Mouse (Mus musculus): Measurements from ENCODE around the gene Ube2o.

- TF ChIP-seq GATA1 (IDR thresholded peaks at IDR 0.05; ENCODE audit: low read length) = no peak
- TF ChIP-seq TAL1 (IDR thresholded peaks at IDR 0.05; ENCODE audit: low read length) = no peak
Measured at GRCm38 (mm10) chr11:116531371-116532191, 49.7 kb downstream of the Ube2o start.

Data from erythroblast, embryonic 14.5 days (primary cell).